Mouse (Mus musculus): Measurements from ENCODE around the gene Gnmt. TPM values are rescaled to one million over a fixed set of nuclear protein-coding genes. Genes with fewer than 3 reads are reported as not detected.

Gene Gnmt
- polyA plus RNA-seq, 1 experiment from 2014 or later = 2.0 TPM

- H3K36me3 ChIP-seq = peaks cover 36% of the 10 kb centered on the region
- no peak overlapping the region for H3K9ac ChIP-seq
Observed at GRCm38 (mm10) chr17:46741305-46741704, 12.3 kb upstream of the Gnmt start.

GRCm38 (mm10) chr17:46736160-46736559, 7.2 kb upstream of the Gnmt start:
- H3K4me1 ChIP-seq = no peaks in the 10 kb centered on the region
- H3K4me3 ChIP-seq (replicated peaks) = no peak overlapping the region
- H3K27me3 ChIP-seq = no peaks in the 10 kb centered on the region
- H3K27ac ChIP-seq (replicated peaks) = no peak overlapping the region
- H3K36me3 ChIP-seq = peaks cover 22% of the 10 kb centered on the region
- H3K9ac ChIP-seq = no peak overlapping the region
- WGBS = 58% methylated on average over 9 of the region's 10 CpGs
- no peak overlapping the region for H3K4me2 ChIP-seq (replicated peaks)
- ATAC-seq (ENCODE audit: insufficient number of reproducible peaks, low FRiP score, low TSS enrichment, low read depth) = no peak
- no peaks in the 10 kb centered on the region for H3K9me3 ChIP-seq (replicated peaks)

More at GRCm38 (mm10) chr17:46741305-46741704, 12.3 kb upstream of the Gnmt start:
- no peak for ATAC-seq (ENCODE audit: insufficient number of reproducible peaks, low FRiP score, low TSS enrichment, low read depth)
- Histone ChIP-seq H3K9me3 (replicated peaks) (no peaks in the 10 kb centered on the region), H3K4me2 (replicated peaks) (no peak overlapping the region), H3K4me1 (no peaks in the 10 kb centered on the region), H3K4me3 (replicated peaks) (no peak overlapping the region), H3K27ac (replicated peaks) (no peak overlapping the region), H3K27me3 (no peaks in the 10 kb centered on the region)
- 92% methylated on average over 6 of the region's 6 CpGs for WGBS

- no peaks in the 10 kb centered on the region for H3K27me3 ChIP-seq
- H3K9me3 ChIP-seq (replicated peaks) = no peaks in the 10 kb centered on the region
- H3K4me3 ChIP-seq (replicated peaks) = no peak overlapping the region
- no peak for ATAC-seq (ENCODE audit: insufficient number of reproducible peaks, low FRiP score, low TSS enrichment, low read depth)
- no peak overlapping the region for H3K9ac ChIP-seq
- no peak overlapping the region for H3K4me2 ChIP-seq (replicated peaks)
- H3K27ac ChIP-seq (replicated peaks) = no peak overlapping the region
- H3K36me3 ChIP-seq = peaks cover 22% of the 10 kb centered on the region
- WGBS = 81% methylated on average over 7 of the region's 7 CpGs
- H3K4me1 ChIP-seq = no peaks in the 10 kb centered on the region
Observed at GRCm38 (mm10) chr17:46735287-46735686, 6.3 kb upstream of the Gnmt start.

GRCm38 (mm10) chr17:46734055-46734454, 5.1 kb upstream of the Gnmt start:
- H3K36me3 ChIP-seq = peaks cover 22% of the 10 kb centered on the region
- no peak overlapping the region for H3K4me2 ChIP-seq (replicated peaks)
- WGBS = 90% methylated on average over 3 of the region's 3 CpGs
- no peak overlapping the region for H3K4me3 ChIP-seq (replicated peaks)
- no peak for ATAC-seq (ENCODE audit: insufficient number of reproducible peaks, low FRiP score, low TSS enrichment, low read depth)
- peaks cover 1% of the 10 kb centered on the region for H3K4me1 ChIP-seq
- H3K27me3 ChIP-seq = peaks cover 1% of the 10 kb centered on the region; the same call in 1 of the 2 replicates
- no peak overlapping the region for H3K9ac ChIP-seq
- H3K27ac ChIP-seq (replicated peaks) = no peak overlapping the region
- no peaks in the 10 kb centered on the region for H3K9me3 ChIP-seq (replicated peaks)

- Histone ChIP-seq H3K36me3 (peaks cover 30% of the 10 kb centered on the region), H3K27ac (replicated peaks) (no peak overlapping the region), H3K4me1 (peaks cover 9% of the 10 kb centered on the region), H3K4me3 (replicated peaks) (peak overlapping the region; percentile 28), H3K9me3 (replicated peaks) (no peaks in the 10 kb centered on the region), H3K4me2 (replicated peaks) (peak overlapping the region; percentile 47), H3K27me3 (peaks cover 6% of the 10 kb centered on the region; the same call in 1 of the 2 replicates), H3K9ac (no peak overlapping the region)
- no peak for ATAC-seq (ENCODE audit: insufficient number of reproducible peaks, low FRiP score, low TSS enrichment, low read depth)
- WGBS = 44% methylated on average over 11 of the region's 11 CpGs
Observed at GRCm38 (mm10) chr17:46728496-46728895, 472 bp downstream of the Gnmt start.

GRCm38 (mm10) chr17:46728021-46728420, 947 bp downstream of the Gnmt start:
- ATAC-seq (ENCODE audit: insufficient number of reproducible peaks, low FRiP score, low TSS enrichment, low read depth) = no peak
- WGBS = 26% methylated on average over 6 of the region's 6 CpGs
- Histone ChIP-seq H3K4me1 (peaks cover 9% of the 10 kb centered on the region), H3K36me3 (peaks cover 34% of the 10 kb centered on the region), H3K27ac (replicated peaks) (no peak overlapping the region), H3K4me2 (replicated peaks) (no peak overlapping the region), H3K27me3 (peaks cover 6% of the 10 kb centered on the region; the same call in 1 of the 2 replicates), H3K9ac (no peak overlapping the region), H3K4me3 (replicated peaks) (no peak overlapping the region), H3K9me3 (replicated peaks) (no peaks in the 10 kb centered on the region)

GRCm38 (mm10) chr17:46727271-46727670, 1.7 kb downstream of the Gnmt start:
- 85% methylated on average over 11 of the region's 11 CpGs for WGBS
- no peak for ATAC-seq (ENCODE audit: insufficient number of reproducible peaks, low FRiP score, low TSS enrichment, low read depth)

GRCm38 (mm10) chr17:46725731-46726645, 3.0 kb downstream of the Gnmt start:
- 92% methylated on average over 26 of the region's 26 CpGs for WGBS
- no peak overlapping the region for H3K27ac ChIP-seq (replicated peaks)
- H3K9me3 ChIP-seq (replicated peaks) = no peaks in the 10 kb centered on the region
- no peak for ATAC-seq (ENCODE audit: insufficient number of reproducible peaks, low FRiP score, low TSS enrichment, low read depth)
- no peak overlapping the region for H3K4me3 ChIP-seq (replicated peaks)
- peaks cover 6% of the 10 kb centered on the region; the same call in 1 of the 2 replicates for H3K27me3 ChIP-seq
- no peak overlapping the region for H3K9ac ChIP-seq
- peaks cover 9% of the 10 kb centered on the region for H3K4me1 ChIP-seq
- H3K4me2 ChIP-seq (replicated peaks) = no peak overlapping the region
- peaks cover 52% of the 10 kb centered on the region for H3K36me3 ChIP-seq

More at GRCm38 (mm10) chr17:46727271-46727670, 1.7 kb downstream of the Gnmt start:
- Histone ChIP-seq H3K4me2 (replicated peaks) (no peak overlapping the region), H3K27ac (replicated peaks) (no peak overlapping the region), H3K27me3 (peaks cover 6% of the 10 kb centered on the region; the same call in 1 of the 2 replicates), H3K36me3 (peaks cover 39% of the 10 kb centered on the region), H3K9ac (no peak overlapping the region), H3K4me3 (replicated peaks) (no peak overlapping the region), H3K9me3 (replicated peaks) (no peaks in the 10 kb centered on the region), H3K4me1 (peaks cover 9% of the 10 kb centered on the region)

- Histone ChIP-seq H3K27ac (replicated peaks) (no peak overlapping the region), H3K27me3 (peaks cover 6% of the 10 kb centered on the region; the same call in 1 of the 2 replicates), H3K9me3 (replicated peaks) (no peaks in the 10 kb centered on the region), H3K4me3 (replicated peaks) (no peak overlapping the region), H3K4me2 (replicated peaks) (no peak overlapping the region), H3K36me3 (peaks cover 59% of the 10 kb centered on the region), H3K4me1 (peaks cover 9% of the 10 kb centered on the region), H3K9ac (no peak overlapping the region)
- 45% methylated on average over 9 of the region's 9 CpGs for WGBS
- ATAC-seq (ENCODE audit: insufficient number of reproducible peaks, low FRiP score, low TSS enrichment, low read depth) = no peak
Observed at GRCm38 (mm10) chr17:46725273-46725672, 3.7 kb downstream of the Gnmt start.

- ATAC-seq (ENCODE audit: insufficient number of reproducible peaks, low FRiP score, low TSS enrichment, low read depth) = no peak
- no peak overlapping the region for H3K4me2 ChIP-seq (replicated peaks)
- peaks cover 6% of the 10 kb centered on the region; the same call in 1 of the 2 replicates for H3K27me3 ChIP-seq
- WGBS = 79% methylated on average over 20 of the region's 20 CpGs
- H3K9ac ChIP-seq = no peak overlapping the region
- H3K4me1 ChIP-seq = peaks cover 9% of the 10 kb centered on the region
- H3K9me3 ChIP-seq (replicated peaks) = no peaks in the 10 kb centered on the region
- no peak overlapping the region for H3K27ac ChIP-seq (replicated peaks)
- peaks cover 63% of the 10 kb centered on the region for H3K36me3 ChIP-seq
- no peak overlapping the region for H3K4me3 ChIP-seq (replicated peaks)
Observed at GRCm38 (mm10) chr17:46724477-46725084, 4.4 kb downstream of the Gnmt start.

- no peaks in the 10 kb centered on the region for H3K9me3 ChIP-seq (replicated peaks)
- peaks cover 69% of the 10 kb centered on the region for H3K36me3 ChIP-seq
- H3K4me1 ChIP-seq = no peaks in the 10 kb centered on the region
- H3K9ac ChIP-seq = no peak overlapping the region
- WGBS = 87% methylated on average over 7 of the region's 7 CpGs
- no peak for ATAC-seq (ENCODE audit: insufficient number of reproducible peaks, low FRiP score, low TSS enrichment, low read depth)
- H3K4me2 ChIP-seq (replicated peaks) = no peak overlapping the region
- H3K4me3 ChIP-seq (replicated peaks) = no peak overlapping the region
- H3K27me3 ChIP-seq = no peaks in the 10 kb centered on the region
- H3K27ac ChIP-seq (replicated peaks) = no peak overlapping the region
Observed at GRCm38 (mm10) chr17:46721077-46721476, 7.9 kb downstream of the Gnmt start.
